Mouse (Mus musculus) brain, embryonic 14.5 days (tissue): ENCODE data around the gene Cflar.

Experiments
- CTCF ChIP-seq: fragments of 200-500 bp; IDR thresholded peaks from 2 replicates; pipeline ENCODE4 v1.5.1; 2012; ENCODE audit warnings: inconsistent platforms, mild to moderate bottlenecking, moderate library complexity, borderline replicate concordance; ENCODE audit not compliant: insufficient read depth, insufficient read length; ENCODE audit errors: extremely low read depth
- POLR2A ChIP-seq: fragments of 200-500 bp; IDR thresholded peaks from 2 replicates; pipeline ENCODE4 v1.6.1; 2012; ENCODE audit warnings: mild to moderate bottlenecking, inconsistent platforms, borderline replicate concordance; ENCODE audit not compliant: poor library complexity, insufficient read depth, insufficient read length, severe bottlenecking; ENCODE audit errors: extremely low read depth

DNA sequence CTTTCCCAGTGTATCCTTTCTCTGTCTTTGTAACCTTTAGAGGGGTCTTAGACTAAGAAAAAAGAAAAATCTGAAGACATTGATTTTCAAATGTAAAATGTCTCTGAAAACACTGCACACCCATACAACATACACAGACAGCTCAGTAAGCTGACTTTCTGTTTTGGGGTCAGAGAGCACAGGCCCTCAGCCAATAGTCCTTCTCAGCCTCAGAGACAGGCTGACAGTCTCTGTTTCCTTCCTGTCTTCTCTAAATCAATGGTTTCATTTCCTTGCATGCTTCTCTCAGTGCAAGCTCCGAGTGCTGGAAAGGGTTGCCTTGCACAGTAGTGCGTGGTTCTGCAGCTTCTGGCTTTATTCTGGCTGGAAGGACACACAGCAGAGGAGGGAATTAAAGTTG is 62.6 kb downstream of the Cflar start:
- TF ChIP-seq POLR2A (no peak), CTCF (no peak)
